15 mouse cellular contexts compared by ENCODE assay signal in the genomic region with DNA sequence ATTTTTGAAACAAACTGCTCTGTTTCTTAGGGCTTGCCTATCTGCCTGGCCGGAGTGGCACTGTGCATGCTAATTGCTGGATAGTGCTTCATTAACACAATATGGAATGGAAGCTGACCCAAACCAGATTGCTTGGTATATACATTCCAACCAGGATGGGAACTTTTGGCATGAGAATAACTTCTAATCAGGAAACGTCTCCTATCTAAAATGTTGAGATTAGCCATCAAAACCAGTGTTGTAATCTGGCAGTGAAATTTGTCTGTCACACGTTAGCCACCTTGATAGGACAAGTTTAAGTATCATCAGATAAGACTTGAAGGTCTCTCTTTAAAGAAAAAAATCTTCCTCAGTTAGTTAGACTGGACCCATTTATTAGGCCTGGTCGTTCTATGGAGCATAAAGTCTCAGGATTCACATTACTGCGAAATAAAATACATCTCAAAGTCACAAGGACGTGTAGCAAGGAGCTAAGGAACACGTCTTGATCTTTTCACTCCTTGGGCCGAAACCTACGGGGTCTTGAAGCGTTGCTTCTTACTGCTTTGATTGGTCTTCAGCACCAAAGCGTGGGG. TPM values are rescaled to one million over a fixed set of nuclear protein-coding genes. Genes with fewer than 3 reads are reported as not detected.
A peak's percentile ranks its signal among the peaks of the same experiment; 100 is the strongest.
DNase-seq lines count a peak whose midpoint lies in the region; ATAC-seq and TF ChIP-seq lines count a peak whose summit lies in the region.
"Had no signal": no experiment of that assay in that cellular context is flagged by ENCODE, and none has a peak within 500 bp of the region (broad histone marks: within the 10 kb centered on the region; RNA-seq: fewer than 3 reads in every experiment).

No protein-coding gene starts in this region.

- no peak overlapping the region for H3K4me3 ChIP-seq in forebrain, embryonic 14.5 days (ENCODE audit: low read depth, low read length)
- no peak overlapping the region for H3K4me3 ChIP-seq in forebrain, embryonic 11.5 days (ENCODE audit: low read depth, low read length)
- H3K4me3 ChIP-seq in stomach, embryonic 14.5 days (ENCODE audit: low read depth, low read length), result peak overlapping the region; percentile 1; the same call in 1 of the 2 replicates
- H3K4me3 ChIP-seq in stomach, postnatal 0 days (ENCODE audit: low read depth, low read length), result no peak overlapping the region
- peak overlapping the region; percentile 11 for H3K4me3 ChIP-seq in limb, embryonic 13.5 days
- H3K4me3 ChIP-seq: kidney, embryonic 15.5 days had no signal

- peak; percentile 14 for DNase-seq in forebrain, embryonic 14.5 days (ENCODE audit: low spot score)
- no peak for DNase-seq in forebrain, embryonic 11.5 days (ENCODE audit: low spot score)
- DNase-seq in stomach, postnatal 0 days (ENCODE audit: low spot score), result no peak
- peak; percentile 26 for DNase-seq in yolk sac, embryonic 10.5 days (ENCODE audit: low spot score)
- no peak for DNase-seq in left cerebral cortex, adult 9 months (ENCODE audit: low spot score in 2 of 2)
- no peak for DNase-seq in heart, adult 9 months (ENCODE audit: low spot score in 2 of 2)
- DNase-seq: cerebellum, adult 8-10 months; gastrocnemius, postnatal 10 days; lung, postnatal 10 days; spleen, adult 18-20 months; thymus, postnatal 25 days had no signal

- peaks cover 88% of the 10 kb centered on the region for H3K27me3 ChIP-seq in forebrain, embryonic 14.5 days (replicated peaks; ENCODE audit: control insufficient read depth, insufficient read depth, low read length)
- H3K27me3 ChIP-seq in forebrain, embryonic 11.5 days (ENCODE audit: control insufficient read depth, insufficient read depth, low read length), result peaks cover 88% of the 10 kb centered on the region
- H3K27me3 ChIP-seq in stomach, embryonic 14.5 days (ENCODE audit: control insufficient read depth, insufficient read depth, low read length), result peaks cover 35% of the 10 kb centered on the region
- peaks cover 21% of the 10 kb centered on the region; the same call in 1 of the 2 replicates for H3K27me3 ChIP-seq in stomach, postnatal 0 days (ENCODE audit: control insufficient read depth, insufficient read depth, low read length)
- H3K27me3 ChIP-seq in limb, embryonic 13.5 days, result peaks cover 93% of the 10 kb centered on the region

- no peak for TF ChIP-seq CTCF in stomach, postnatal 0 days (IDR thresholded peaks at IDR 0.05; ENCODE audit: low read depth)

- H3K36me3 ChIP-seq in forebrain, embryonic 14.5 days (ENCODE audit: control insufficient read depth, insufficient read depth, low read length), result no peaks in the 10 kb centered on the region
- H3K36me3 ChIP-seq in forebrain, embryonic 11.5 days (ENCODE audit: control insufficient read depth, insufficient read depth, low read length), result no peaks in the 10 kb centered on the region
- no peaks in the 10 kb centered on the region for H3K36me3 ChIP-seq in stomach, embryonic 14.5 days (ENCODE audit: control insufficient read depth, insufficient read depth, low read length)
- H3K36me3 ChIP-seq in stomach, postnatal 0 days (ENCODE audit: control insufficient read depth, insufficient read depth, low read length), result no peaks in the 10 kb centered on the region
- H3K36me3 ChIP-seq in limb, embryonic 13.5 days, result no peaks in the 10 kb centered on the region
- H3K36me3 ChIP-seq: kidney, embryonic 15.5 days; limb, embryonic 15.5 days had no signal

- H3K9ac ChIP-seq in forebrain, embryonic 14.5 days (ENCODE audit: low read length), result no peak overlapping the region
- no peak overlapping the region for H3K9ac ChIP-seq in forebrain, embryonic 11.5 days (ENCODE audit: low read length)
- H3K9ac ChIP-seq in stomach, embryonic 14.5 days (replicated peaks; ENCODE audit: low read depth, low read length), result no peak overlapping the region
- H3K9ac ChIP-seq in stomach, postnatal 0 days (ENCODE audit: low read length), result no peak overlapping the region
- H3K9ac ChIP-seq in limb, embryonic 13.5 days, result no peak overlapping the region
- H3K9ac ChIP-seq: kidney, embryonic 15.5 days; limb, embryonic 15.5 days had no signal

- TF ChIP-seq EP300 in stomach, postnatal 0 days (optimal IDR thresholded peaks at IDR 0.05), result no peak

- 1% methylated on average over 11 of the region's 11 CpGs for WGBS in forebrain, embryonic 14.5 days
- 2% methylated on average over 11 of the region's 11 CpGs for WGBS in forebrain, embryonic 11.5 days
- WGBS in stomach, embryonic 14.5 days, result 19% methylated on average over 11 of the region's 11 CpGs
- 28% methylated on average over 11 of the region's 11 CpGs for WGBS in stomach, postnatal 0 days
- 3% methylated on average over 11 of the region's 11 CpGs for WGBS in limb, embryonic 13.5 days

- no peak overlapping the region for H3K4me2 ChIP-seq in forebrain, embryonic 14.5 days (ENCODE audit: low read length)
- no peak overlapping the region for H3K4me2 ChIP-seq in forebrain, embryonic 11.5 days (ENCODE audit: low read depth, low read length, severe bottlenecking)
- H3K4me2 ChIP-seq in stomach, embryonic 14.5 days (replicated peaks; ENCODE audit: low read depth, low read length), result peak overlapping the region; percentile 78
- H3K4me2 ChIP-seq in stomach, postnatal 0 days (replicated peaks; ENCODE audit: low read depth), result no peak overlapping the region
- no peak overlapping the region for H3K4me2 ChIP-seq in limb, embryonic 13.5 days (replicated peaks)
- H3K4me2 ChIP-seq: kidney, embryonic 15.5 days; limb, embryonic 15.5 days had no signal

- no peak for ATAC-seq in forebrain, embryonic 14.5 days
- ATAC-seq in forebrain, embryonic 11.5 days (replicated peaks; ENCODE audit: low FRiP score), result no peak
- ATAC-seq in stomach, embryonic 14.5 days (ENCODE audit: insufficient number of reproducible peaks, insufficient read depth, low FRiP score, low read depth), result no peak
- no peak for ATAC-seq in stomach, postnatal 0 days (ENCODE audit: low FRiP score, low TSS enrichment)
- ATAC-seq in limb, embryonic 13.5 days (ENCODE audit: low FRiP score, low read depth), result no peak

- no peaks in the 10 kb centered on the region for H3K9me3 ChIP-seq in forebrain, embryonic 14.5 days (replicated peaks; ENCODE audit: control insufficient read depth, low read length)
- no peaks in the 10 kb centered on the region for H3K9me3 ChIP-seq in forebrain, embryonic 11.5 days (ENCODE audit: control insufficient read depth, low read length)
- no peaks in the 10 kb centered on the region for H3K9me3 ChIP-seq in stomach, embryonic 14.5 days (ENCODE audit: control insufficient read depth, low read depth, low read length)
- no peaks in the 10 kb centered on the region for H3K9me3 ChIP-seq in stomach, postnatal 0 days (ENCODE audit: control insufficient read depth, low read length)
- no peaks in the 10 kb centered on the region for H3K9me3 ChIP-seq in limb, embryonic 13.5 days
- H3K9me3 ChIP-seq: kidney, embryonic 15.5 days; limb, embryonic 15.5 days had no signal

- H3K27ac ChIP-seq in forebrain, embryonic 14.5 days (ENCODE audit: low read depth, low read length), result no peak overlapping the region
- no peak overlapping the region for H3K27ac ChIP-seq in forebrain, embryonic 11.5 days (ENCODE audit: low read depth, low read length)
- H3K27ac ChIP-seq in stomach, embryonic 14.5 days (ENCODE audit: low read length), result no peak overlapping the region
- no peak overlapping the region for H3K27ac ChIP-seq in stomach, postnatal 0 days (replicated peaks)
- H3K27ac ChIP-seq in limb, embryonic 13.5 days, result no peak overlapping the region
- H3K27ac ChIP-seq: kidney, embryonic 15.5 days; limb, embryonic 15.5 days had no signal

- peaks cover 9% of the 10 kb centered on the region for H3K4me1 ChIP-seq in forebrain, embryonic 14.5 days (ENCODE audit: control insufficient read depth, insufficient read depth, low read length)
- H3K4me1 ChIP-seq in forebrain, embryonic 11.5 days (replicated peaks; ENCODE audit: control insufficient read depth, insufficient read depth, low read length), result peaks cover 10% of the 10 kb centered on the region
- peaks cover 9% of the 10 kb centered on the region for H3K4me1 ChIP-seq in stomach, embryonic 14.5 days (ENCODE audit: control insufficient read depth, insufficient read depth, low read length)
- 0 out of 2 replicates have a peak, but pooled peaks cover 3% of the 10 kb centered on the region for H3K4me1 ChIP-seq in stomach, postnatal 0 days (replicated peaks; ENCODE audit: control insufficient read depth, insufficient read depth)
- peaks cover 39% of the 10 kb centered on the region for H3K4me1 ChIP-seq in limb, embryonic 13.5 days

RNA-seq across cellular contexts. Expression of a gene that starts 2.1 kb away (rescaled TPM):
- polyA plus RNA-seq in forebrain, embryonic 14.5 days (2014; fragmentation: Nextera tagmentation; extraction: Ambion mirVana), result 9.3 and 13.7 TPM in 2 replicates
- polyA plus RNA-seq in forebrain, embryonic 11.5 days (2014; fragmentation: Nextera tagmentation; extraction: Ambion mirVana), result 9.2 and 11.9 TPM in 2 replicates
- 24.2 and 24.7 TPM in 2 replicates for polyA plus RNA-seq in stomach, embryonic 14.5 days (2014; fragmentation: Nextera tagmentation; extraction: Ambion mirVana)
- polyA plus RNA-seq in stomach, postnatal 0 days (2015; fragmentation: Nextera tagmentation; extraction: Ambion mirVana), result 9.7 and 10.8 TPM in 2 replicates
- 21.2 and 26.3 TPM in 2 replicates for polyA plus RNA-seq in limb, embryonic 13.5 days (2015; fragmentation: Nextera tagmentation; extraction: Ambion mirVana)

Comparison
In these comparisons a context has a peak if more than half of its experiments do, and no peak if none do; other contexts are left out.
1. DNase-seq: peak in forebrain, embryonic 14.5 days (single experiment) and yolk sac, embryonic 10.5 days (single experiment); none in forebrain, embryonic 11.5 days (single experiment), stomach, postnatal 0 days (single experiment), left cerebral cortex, adult 9 months (0 of 2) and heart, adult 9 months (0 of 2).
2. H3K4me3 ChIP-seq: peak in stomach, embryonic 14.5 days (single experiment) and limb, embryonic 13.5 days (single experiment); none in forebrain, embryonic 14.5 days (single experiment), forebrain, embryonic 11.5 days (single experiment) and stomach, postnatal 0 days (single experiment).